Mouse (Mus musculus) forebrain, embryonic 14.5 days (tissue): ENCODE data around the gene Sesn3. TPM values are rescaled to one million over a fixed set of nuclear protein-coding genes. Genes with fewer than 3 reads are reported as not detected.

Experiments used
- ATAC-seq: fragments of 200-750 bp; cut with Nextera tagmentation; 2 replicates; pipeline ENCODE4 v1.8.0; 2017; ENCODE audit warnings: mild to moderate bottlenecking, moderate library complexity
- DNase-seq: peaks from one replicate; pipeline ENCODE4 v3.0.0-alpha.2; 2015; ENCODE audit warnings: low spot score
- H3K27ac ChIP-seq: fragments of 300-500 bp; sonication (generic); 2 replicates; pipeline ENCODE4 v1.5.1; 2014; ENCODE audit warnings: low read depth, mild to moderate bottlenecking, control low read depth, low read length, moderate library complexity
- H3K27me3 ChIP-seq: fragments of 300-500 bp; sonication (generic); replicated peaks from 2 replicates; pipeline ENCODE4 v1.6.1; 2014; ENCODE audit warnings: low read length, control low read depth, mixed read lengths; ENCODE audit not compliant: control insufficient read depth, insufficient read depth
- H3K36me3 ChIP-seq: fragments of 300-500 bp; sonication (generic); 2 replicates; pipeline ENCODE4 v1.6.1; 2014; ENCODE audit warnings: low read length, control low read depth; ENCODE audit not compliant: control insufficient read depth, insufficient read depth
- H3K4me1 ChIP-seq: fragments of 300-500 bp; sonication (generic); 2 replicates; pipeline ENCODE4 v1.6.1; 2014; ENCODE audit warnings: antibody characterized with exemption, low read length, control low read depth; ENCODE audit not compliant: control insufficient read depth, insufficient read depth
- H3K4me2 ChIP-seq: fragments of 300-500 bp; sonication (generic); 2 replicates; pipeline ENCODE4 v1.6.1; 2014; ENCODE audit warnings: mild to moderate bottlenecking, control low read depth, low read length
- H3K4me3 ChIP-seq: fragments of 300-500 bp; sonication (generic); 2 replicates; pipeline ENCODE4 v1.5.1; 2014; ENCODE audit warnings: low read depth, low read length, control low read depth
- H3K9ac ChIP-seq: fragments of 300-500 bp; sonication (generic); 2 replicates; pipeline ENCODE4 v1.6.1; 2014; ENCODE audit warnings: mild to moderate bottlenecking, low read length, control low read depth, moderate library complexity
- H3K9me3 ChIP-seq: fragments of 300-500 bp; sonication (generic); replicated peaks from 2 replicates; pipeline ENCODE4 v1.6.1; 2016; ENCODE audit warnings: low read length, control low read depth, mixed read lengths; ENCODE audit not compliant: control insufficient read depth
- WGBS: fragments of 180-500 bp; shearing (Covaris S2); extraction: QIAGEN DNeasy Blood & Tissue Kit; methylation state at CpG from one replicate; pipeline ENCODE4 v1.1.7; 2014; 5-methylcytosine and 5-hydroxymethylcytosine counted together
- polyA plus RNA-seq: library from polyadenylated mRNA; unstranded; fragments of >200 nt; fragmentation: Nextera tagmentation; extraction: Ambion mirVana; gene quantifications from 2 replicates; pipeline ENCODE4 v1.2.1, GENCODE M21; 2014

Gene Sesn3
- polyA plus RNA-seq, 1 experiment from 2014 or later: 12.4 TPM

DNA sequence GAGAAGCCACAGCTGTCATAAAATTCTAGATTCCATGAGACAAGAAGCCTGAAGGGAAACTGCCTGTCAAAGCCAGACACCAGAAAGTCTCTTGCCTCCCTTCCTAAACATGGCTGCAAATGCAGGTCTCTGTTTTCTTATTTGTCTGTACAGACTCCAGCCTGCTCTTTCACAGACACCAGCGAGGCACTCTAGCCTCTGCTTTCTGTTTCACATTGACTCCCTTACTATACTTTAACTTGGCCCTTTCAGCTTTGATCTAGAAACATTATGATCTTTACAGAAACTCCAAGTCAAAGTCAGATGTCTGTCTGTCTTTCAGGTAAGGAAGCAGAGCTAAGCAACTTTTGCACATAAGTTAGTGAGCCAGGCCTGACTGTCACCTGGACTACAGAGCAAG, 77.5 kb downstream of the Sesn3 start:
- no peak overlapping the region for H3K27ac ChIP-seq
- H3K4me1 ChIP-seq: no peaks in the 10 kb centered on the region
- H3K9me3 ChIP-seq: no peaks in the 10 kb centered on the region
- no peak for DNase-seq
- no peak overlapping the region for H3K4me3 ChIP-seq
- no peak overlapping the region for H3K9ac ChIP-seq
- no peaks in the 10 kb centered on the region for H3K27me3 ChIP-seq
- H3K36me3 ChIP-seq: no peaks in the 10 kb centered on the region
- WGBS: 79% methylated on average over 1 of the region's 1 CpGs
- ATAC-seq: no peak
- no peak overlapping the region for H3K4me2 ChIP-seq

- ATAC-seq: no peak
- no peak for DNase-seq
- Histone ChIP-seq H3K4me3 (no peak overlapping the region), H3K9ac (no peak overlapping the region), H3K27me3 (no peaks in the 10 kb centered on the region), H3K27ac (no peak overlapping the region), H3K9me3 (no peaks in the 10 kb centered on the region), H3K4me1 (no peaks in the 10 kb centered on the region), H3K4me2 (no peak overlapping the region), H3K36me3 (no peaks in the 10 kb centered on the region)
- WGBS: 49% methylated on average over 6 of the region's 6 CpGs
Measured at GRCm38 (mm10) chr9:14354852-14355251, 80.0 kb downstream of the Sesn3 start.

DNA sequence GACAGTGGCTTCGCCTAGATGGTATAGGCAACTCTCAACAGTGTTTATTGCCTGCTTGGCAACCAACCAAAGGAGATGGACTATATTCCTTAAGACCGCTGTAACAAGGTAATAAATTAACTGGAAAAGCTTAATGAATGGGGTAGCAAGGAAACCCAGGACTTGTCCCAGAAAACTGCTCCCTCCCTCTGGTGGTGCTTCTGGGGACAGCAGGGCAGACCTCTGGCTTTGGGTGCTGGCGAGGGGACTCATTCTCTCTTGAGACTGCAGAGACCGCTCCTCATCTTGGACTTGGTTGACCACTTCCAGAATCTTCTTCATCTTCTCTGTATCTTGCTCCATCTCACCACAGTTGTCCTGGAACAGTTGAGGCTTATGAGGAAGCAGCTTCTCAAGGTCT, 82.2 kb downstream of the Sesn3 start:
- 84% methylated on average over 4 of the region's 4 CpGs for WGBS
- H3K36me3 ChIP-seq: no peaks in the 10 kb centered on the region
- no peak overlapping the region for H3K4me2 ChIP-seq
- DNase-seq: no peak
- H3K27me3 ChIP-seq: no peaks in the 10 kb centered on the region
- H3K4me3 ChIP-seq: no peak overlapping the region
- no peak overlapping the region for H3K9ac ChIP-seq
- no peaks in the 10 kb centered on the region for H3K9me3 ChIP-seq
- no peaks in the 10 kb centered on the region for H3K4me1 ChIP-seq
- H3K27ac ChIP-seq: no peak overlapping the region
- no peak for ATAC-seq

DNA sequence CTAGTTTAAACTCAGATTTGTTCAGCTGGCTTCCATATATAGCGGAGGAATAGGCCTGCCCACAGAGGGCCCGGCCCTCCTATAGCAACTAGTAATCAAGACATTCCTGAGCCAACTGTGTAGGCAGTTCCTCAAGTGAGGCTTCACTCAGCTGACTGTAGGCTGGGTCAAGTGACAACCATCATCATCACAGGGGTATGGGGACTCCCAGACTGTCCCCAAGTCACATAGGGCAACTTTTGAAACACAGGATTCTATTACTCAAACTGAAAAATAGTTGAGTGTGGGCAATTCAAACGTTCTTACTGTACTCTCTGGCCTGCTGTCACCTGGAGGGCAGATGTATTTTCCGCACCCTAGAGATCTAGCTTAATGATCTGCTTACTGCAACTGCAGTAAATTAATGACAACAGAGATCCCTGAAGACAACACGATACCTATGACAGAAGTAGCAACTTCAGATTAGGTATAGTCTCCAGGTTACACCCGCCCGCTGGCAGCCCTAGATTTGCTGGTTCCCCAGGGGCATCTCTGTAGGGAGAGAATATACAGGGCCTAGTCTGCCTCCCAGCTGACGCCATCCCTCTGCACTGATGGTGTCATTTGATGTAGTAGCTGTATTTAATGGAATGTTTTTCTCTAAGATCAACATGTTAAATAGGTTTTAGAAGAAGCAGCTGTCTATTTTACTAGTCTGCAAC, 87.4 kb downstream of the Sesn3 start:
- no peaks in the 10 kb centered on the region for H3K9me3 ChIP-seq

DNA sequence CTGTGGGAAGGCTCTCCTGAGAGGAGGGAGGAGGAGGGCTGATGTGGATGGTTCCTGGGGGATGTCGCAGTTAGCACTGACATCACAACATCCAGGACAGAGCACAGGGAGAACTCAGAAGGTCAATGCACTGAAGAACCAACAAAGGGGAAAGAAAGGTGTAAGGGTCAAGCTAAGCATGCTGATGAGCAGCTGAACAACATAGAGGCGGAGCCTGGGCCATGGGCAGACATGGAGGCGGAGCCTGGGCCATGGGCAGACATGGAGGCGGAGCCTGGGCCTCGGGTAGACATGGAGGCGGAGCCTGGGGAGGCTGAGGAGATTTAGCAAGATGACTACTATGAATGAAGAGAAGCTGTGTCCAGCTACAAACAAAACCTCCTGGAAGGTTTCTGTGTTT, 88.7 kb downstream of the Sesn3 start:
- Histone ChIP-seq H3K4me2 (no peak overlapping the region), H3K27me3 (no peaks in the 10 kb centered on the region), H3K4me3 (no peak overlapping the region), H3K4me1 (no peaks in the 10 kb centered on the region), H3K27ac (no peak overlapping the region), H3K9me3 (no peaks in the 10 kb centered on the region), H3K9ac (no peak overlapping the region), H3K36me3 (no peaks in the 10 kb centered on the region)
- DNase-seq (no peak), ATAC-seq (no peak)
- 88% methylated on average over 6 of the region's 6 CpGs for WGBS

More for the DNA sequence above, 87.4 kb downstream of the Sesn3 start:
- Histone ChIP-seq H3K36me3 (no peaks in the 10 kb centered on the region), H3K9ac (no peak overlapping the region), H3K4me1 (no peaks in the 10 kb centered on the region), H3K4me3 (no peak overlapping the region), H3K27me3 (no peaks in the 10 kb centered on the region), H3K4me2 (no peak overlapping the region), H3K27ac (no peak overlapping the region)
- DNase-seq (no peak), ATAC-seq (no peak)
- 94% methylated on average over 8 of the region's 8 CpGs for WGBS

DNA sequence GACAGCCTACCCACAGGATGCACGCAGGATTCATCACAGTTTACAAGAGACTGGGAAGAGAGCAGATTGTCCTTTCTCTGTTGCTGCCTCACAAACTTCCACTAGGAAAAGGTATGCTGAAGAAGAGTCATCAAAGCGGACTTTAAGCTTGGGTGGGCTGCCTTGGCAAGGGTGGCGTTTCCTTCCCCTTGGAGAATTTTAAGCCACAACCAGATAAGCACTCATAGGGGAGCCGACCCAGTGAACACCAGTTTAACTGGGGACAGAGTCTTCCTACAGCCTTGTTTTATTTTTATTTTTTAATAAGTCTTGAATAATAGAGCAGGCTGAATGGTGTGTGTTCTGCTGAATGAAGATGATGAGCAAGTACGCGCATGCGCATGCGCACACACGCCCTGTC, 89.9 kb downstream of the Sesn3 start:
- DNase-seq (no peak), ATAC-seq (no peak)
- 96% methylated on average over 9 of the region's 9 CpGs for WGBS
- Histone ChIP-seq H3K4me1 (no peaks in the 10 kb centered on the region), H3K9ac (no peak overlapping the region), H3K4me2 (no peak overlapping the region), H3K27me3 (no peaks in the 10 kb centered on the region), H3K4me3 (no peak overlapping the region), H3K27ac (no peak overlapping the region), H3K9me3 (no peaks in the 10 kb centered on the region), H3K36me3 (no peaks in the 10 kb centered on the region)

- H3K27ac ChIP-seq: no peak overlapping the region
- no peaks in the 10 kb centered on the region for H3K27me3 ChIP-seq
- ATAC-seq (no peak), DNase-seq (no peak)
- WGBS: 67% methylated on average over 4 of the region's 4 CpGs
- H3K36me3 ChIP-seq: no peaks in the 10 kb centered on the region
- H3K4me1 ChIP-seq: no peaks in the 10 kb centered on the region
- H3K9ac ChIP-seq: no peak overlapping the region
- no peaks in the 10 kb centered on the region for H3K9me3 ChIP-seq
- no peak overlapping the region for H3K4me3 ChIP-seq
- H3K4me2 ChIP-seq: no peak overlapping the region
Measured at GRCm38 (mm10) chr9:14365481-14366125, 90.7 kb downstream of the Sesn3 start.

DNA sequence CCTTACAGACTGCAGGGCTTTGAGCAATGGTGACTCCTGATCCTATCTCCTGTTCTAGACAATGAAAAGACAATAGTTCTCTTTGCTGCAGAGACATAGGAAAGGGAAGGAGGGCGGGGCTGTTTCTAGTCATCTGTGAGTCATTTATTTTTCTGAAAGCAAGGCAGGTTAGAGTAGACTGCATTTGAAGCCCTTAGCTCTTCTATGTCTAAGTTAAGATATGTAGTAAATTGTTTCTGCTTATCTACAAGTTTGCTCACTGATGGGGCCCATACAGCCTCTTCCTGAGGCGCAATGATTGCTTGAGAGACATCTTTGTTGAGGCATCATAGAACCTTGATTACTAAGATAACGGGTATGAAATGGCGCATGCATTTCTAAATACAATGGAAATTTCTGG, 93.0 kb downstream of the Sesn3 start:
- H3K9ac ChIP-seq: no peak overlapping the region

GRCm38 (mm10) chr9:14369271-14369670, 94.4 kb downstream of the Sesn3 start:
- no peaks in the 10 kb centered on the region for H3K9me3 ChIP-seq
- H3K27ac ChIP-seq: no peak overlapping the region
- no peak overlapping the region for H3K4me3 ChIP-seq
- H3K36me3 ChIP-seq: no peaks in the 10 kb centered on the region
- ATAC-seq: no peak
- H3K4me2 ChIP-seq: no peak overlapping the region
- no peaks in the 10 kb centered on the region for H3K4me1 ChIP-seq
- no peak overlapping the region for H3K9ac ChIP-seq
- DNase-seq: no peak
- no peaks in the 10 kb centered on the region for H3K27me3 ChIP-seq

More for the DNA sequence above, 93.0 kb downstream of the Sesn3 start:
- no peaks in the 10 kb centered on the region for H3K27me3 ChIP-seq
- H3K4me2 ChIP-seq: no peak overlapping the region
- H3K4me1 ChIP-seq: no peaks in the 10 kb centered on the region
- WGBS: 94% methylated on average over 4 of the region's 4 CpGs
- H3K9me3 ChIP-seq: no peaks in the 10 kb centered on the region
- no peak for DNase-seq
- no peak overlapping the region for H3K4me3 ChIP-seq
- H3K27ac ChIP-seq: no peak overlapping the region
- ATAC-seq: no peak
- no peaks in the 10 kb centered on the region for H3K36me3 ChIP-seq
